Mouse (Mus musculus) CH12F3 (cell line): ENCODE measurements around the gene Tmem130.

Experiments
- in situ Hi-C: fragments of 300-500 bp; cut with MboI; formaldehyde crosslinking; loops from 2 replicates; pipeline ENCODE4 v1.14.3; 2020; ENCODE audit warnings: low sequenced_read_pairs

The Tmem130 gene

GRCm38 (mm10) chr5:144734949-144735348, 26.7 kb downstream of the Tmem130 start:
- in situ Hi-C loops: loop anchor here (10.0 to 25.0 kb wide), 3 partner anchors 350 to 698 kb away; partner anchors contain the start of genes Bri3 and Ocm

DNA sequence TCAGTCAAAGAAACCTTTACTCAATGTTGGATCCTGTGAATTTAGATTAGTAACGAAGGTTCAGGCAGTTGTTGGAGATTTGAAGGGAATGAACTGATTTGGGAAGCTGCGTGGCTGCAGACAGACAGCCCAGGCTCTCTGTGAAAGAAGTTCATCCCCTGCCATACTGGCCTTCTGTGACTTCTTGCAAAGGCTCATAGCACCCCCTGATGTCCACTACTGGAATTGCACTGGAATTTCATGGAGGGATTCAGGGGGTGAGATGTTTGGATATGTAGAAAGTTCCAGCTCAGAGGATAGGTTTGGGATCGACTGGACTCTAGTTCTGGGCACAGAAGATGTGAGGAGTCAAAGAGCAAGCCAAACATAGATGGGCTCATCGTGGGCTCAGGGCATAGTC, 27.7 kb downstream of the Tmem130 start:
- in situ Hi-C loops: loop anchor here (10.0 to 25.0 kb wide), 3 partner anchors 349 to 697 kb away; partner anchors contain the start of genes Bri3 and Ocm

DNA sequence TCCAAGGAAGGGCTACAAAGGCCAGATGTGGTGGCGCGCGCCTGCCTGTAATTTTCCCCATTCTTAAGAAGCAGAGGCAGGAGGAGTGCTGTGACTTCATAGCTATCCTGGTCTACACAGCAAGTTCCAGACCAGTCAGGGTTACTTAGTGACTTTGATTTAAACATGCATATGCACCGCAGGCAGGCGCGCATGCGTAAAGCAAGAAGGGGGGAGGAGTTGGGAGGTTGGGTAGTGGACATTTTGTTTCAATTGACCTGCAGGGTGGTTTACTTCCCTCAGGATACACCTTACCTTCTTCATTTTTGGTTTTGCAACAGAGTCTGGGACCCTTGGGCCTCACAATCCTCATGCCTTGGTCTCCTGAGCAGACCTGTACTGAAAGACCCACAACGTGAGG, 32.4 kb downstream of the Tmem130 start:
- in situ Hi-C loops: loop anchor here (25.0 kb wide), 2 partner anchors 492 to 692 kb away; partner anchors contain the start of genes Bri3 and Ocm

DNA sequence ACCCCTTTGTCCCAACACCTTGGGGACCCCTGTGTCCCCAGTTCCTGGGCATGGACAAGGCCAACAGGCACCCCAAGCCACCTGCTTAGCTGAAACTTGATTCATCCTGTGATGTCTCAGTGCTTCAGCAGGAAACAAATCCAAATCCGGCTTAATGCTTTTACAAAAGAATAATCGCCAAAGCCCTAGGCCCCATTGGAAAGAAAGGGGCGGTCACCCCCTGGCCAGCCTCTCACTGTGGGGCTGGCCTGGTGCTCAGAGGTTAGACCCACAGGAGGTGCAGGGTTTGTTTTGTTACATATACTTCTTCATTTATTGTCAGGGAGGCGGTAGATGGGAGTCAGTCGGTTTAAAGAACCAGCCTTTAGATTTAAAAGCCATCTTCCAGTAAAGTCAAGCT, 33.4 kb downstream of the Tmem130 start:
- in situ Hi-C loops: loop anchor here (25.0 kb wide), 2 partner anchors 491 to 691 kb away; partner anchors contain the start of genes Bri3 and Ocm

GRCm38 (mm10) chr5:144727119-144727518, 34.5 kb downstream of the Tmem130 start:
- in situ Hi-C loops: loop anchor here (25.0 kb wide), 2 partner anchors 490 to 690 kb away; partner anchors contain the start of genes Bri3 and Ocm

DNA sequence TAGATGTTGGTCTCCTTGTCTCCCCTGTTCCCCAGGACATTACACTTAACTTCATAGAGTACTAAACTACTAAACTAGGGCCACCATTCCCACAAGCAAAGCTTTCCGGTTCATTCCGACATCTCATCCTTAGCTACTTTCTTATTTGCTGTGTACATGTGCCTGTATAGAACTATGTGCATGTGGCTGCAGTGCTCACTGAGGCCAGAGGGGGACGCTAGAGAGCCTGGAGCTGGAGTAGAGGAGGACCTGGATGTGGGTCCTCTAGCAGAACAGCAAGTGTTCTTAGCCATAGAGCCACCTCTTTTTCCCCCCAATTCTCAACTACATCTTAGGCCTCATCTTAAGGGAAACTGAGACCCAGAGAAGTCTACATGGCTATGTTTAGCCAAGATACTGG, 36.1 kb downstream of the Tmem130 start:
- in situ Hi-C loops: loop anchor here (25.0 kb wide), 2 partner anchors 488 to 688 kb away; partner anchors contain the start of genes Bri3 and Ocm

DNA sequence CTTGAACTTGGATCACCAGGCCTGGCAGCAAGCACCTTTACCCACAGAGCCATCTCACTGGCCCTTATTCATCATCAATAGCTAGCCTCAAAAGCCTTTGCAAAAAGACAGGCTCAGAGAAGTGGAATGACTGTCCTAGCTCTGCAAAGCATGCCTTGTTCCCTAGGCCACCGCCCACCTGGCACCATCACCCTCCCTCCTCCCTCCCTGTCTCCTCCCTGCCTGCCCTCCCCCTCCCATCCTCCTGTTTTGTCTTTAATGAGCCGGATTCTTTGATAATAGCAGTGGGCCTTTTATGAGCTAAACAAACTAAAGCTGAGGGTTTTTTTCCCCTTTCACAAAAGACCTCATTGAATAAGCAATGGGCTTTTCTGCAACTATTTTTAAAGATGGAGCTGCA, 36.7 kb downstream of the Tmem130 start:
- in situ Hi-C loops: loop anchor here (25.0 kb wide), 2 partner anchors 488 to 688 kb away; partner anchors contain the start of genes Bri3 and Ocm

GRCm38 (mm10) chr5:144720281-144720680, 41.3 kb downstream of the Tmem130 start:
- in situ Hi-C loops: no loop called here

- in situ Hi-C loops: no loop called here
Measured at GRCm38 (mm10) chr5:144719781-144720180, 41.8 kb downstream of the Tmem130 start.

- in situ Hi-C loops: no loop called here
Measured at GRCm38 (mm10) chr5:144717186-144717585, 44.4 kb downstream of the Tmem130 start.

- in situ Hi-C loops: no loop called here
Measured at GRCm38 (mm10) chr5:144713371-144713770, 48.2 kb downstream of the Tmem130 start.

DNA sequence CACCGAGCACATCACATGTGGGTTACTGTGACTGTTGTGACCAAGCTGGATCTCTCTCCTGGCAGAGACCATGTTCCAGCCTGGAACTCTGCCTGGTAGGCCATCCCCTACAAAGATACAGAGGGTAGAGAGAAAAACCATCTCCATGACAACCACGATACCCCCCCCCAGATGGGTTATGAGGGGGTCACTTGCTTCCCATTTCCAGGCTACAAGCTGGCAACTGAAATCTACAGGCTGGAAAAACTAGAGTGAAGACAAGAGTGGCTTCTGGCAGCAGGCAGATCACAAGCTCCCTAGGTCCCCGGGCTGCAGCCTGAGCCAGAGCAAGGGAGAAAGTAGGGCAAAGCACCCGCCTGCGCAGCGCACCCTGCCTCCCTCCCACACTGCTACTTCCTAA, 54.0 kb downstream of the Tmem130 start:
- in situ Hi-C loops: no loop called here

DNA sequence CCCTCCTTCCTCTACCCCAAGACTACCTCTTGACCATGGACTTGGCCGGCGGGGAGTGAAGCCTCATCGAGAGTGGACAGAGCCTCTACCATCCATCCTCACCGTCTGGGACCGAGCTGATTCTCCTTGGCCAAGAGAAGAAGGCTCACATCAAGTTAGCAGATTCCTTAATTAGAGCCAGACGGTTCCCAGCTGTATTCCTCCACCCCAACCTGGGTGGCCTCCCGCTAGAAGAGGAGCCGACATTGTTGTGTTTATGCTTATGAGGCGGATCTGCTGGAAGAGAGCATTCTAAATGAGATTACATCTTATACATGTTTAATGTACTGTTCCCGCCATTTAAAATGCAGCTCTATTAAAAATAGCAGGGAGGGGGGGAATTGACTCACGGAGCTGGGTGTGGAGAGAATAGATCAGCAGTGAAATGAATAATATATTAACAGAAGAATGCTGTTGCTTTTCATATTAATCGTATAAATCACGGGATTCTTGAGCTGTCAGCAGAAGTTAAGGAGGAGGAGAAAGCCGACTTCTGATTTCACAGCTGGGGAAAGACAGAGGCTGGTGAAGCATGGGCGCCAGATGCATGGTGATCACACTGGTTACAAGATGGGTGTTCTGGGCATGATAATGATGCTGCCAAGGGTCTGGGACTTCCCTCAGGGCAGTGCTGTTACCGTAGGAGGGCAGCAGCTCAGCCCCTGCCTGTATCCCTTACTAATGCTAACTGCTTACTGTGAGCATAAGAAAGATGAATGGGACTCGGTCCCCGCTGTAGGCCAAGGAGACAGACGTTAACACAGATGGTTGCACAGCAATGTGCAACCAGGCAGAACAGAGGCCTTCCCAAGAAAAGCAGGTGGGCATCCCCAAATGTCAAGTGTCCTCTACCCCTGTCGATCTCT, 57.9 kb downstream of the Tmem130 start:
- in situ Hi-C loops: no loop called here

GRCm38 (mm10) chr5:144695289-144696060, 66.1 kb downstream of the Tmem130 start:
- in situ Hi-C loops: no loop called here

- in situ Hi-C loops: no loop called here
Measured at GRCm38 (mm10) chr5:144694161-144694560, 67.5 kb downstream of the Tmem130 start.

GRCm38 (mm10) chr5:144691421-144691820, 70.2 kb downstream of the Tmem130 start:
- in situ Hi-C loops: no loop called here

- in situ Hi-C loops: no loop called here
Measured at GRCm38 (mm10) chr5:144688371-144688770, 73.2 kb downstream of the Tmem130 start.
